Mouse (Mus musculus) heart, postnatal 0 days (tissue): ENCODE measurements around the gene Cux1.

Source experiments
- CTCF ChIP-seq: IDR thresholded peaks from 2 replicates; pipeline ENCODE4 v1.5.1; 2016; ENCODE audit warnings: antibody characterized with exemption, control low read depth, low read depth
- EP300 ChIP-seq: IDR thresholded peaks from 2 replicates; pipeline ENCODE4 v1.6.1; 2016; ENCODE audit warnings: antibody characterized with exemption, low read depth

DNA sequence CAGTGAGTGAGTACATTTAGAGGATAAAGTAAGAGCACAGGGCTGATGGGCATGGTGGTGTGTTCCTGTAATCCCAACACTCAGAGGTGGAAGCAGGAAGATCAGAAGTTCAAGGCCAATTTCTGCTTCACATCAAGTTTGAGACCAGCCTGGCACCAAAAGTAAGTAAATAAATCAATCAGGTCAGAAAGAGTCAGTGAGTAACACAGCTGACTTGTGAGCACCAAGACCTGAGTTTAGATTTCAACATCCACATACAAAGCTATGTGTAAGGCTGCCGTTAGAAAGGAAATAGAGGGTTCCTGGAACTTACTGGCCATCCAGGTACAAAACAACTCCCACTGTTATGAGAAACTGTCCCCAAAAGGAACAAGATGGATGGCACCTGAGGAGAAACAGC, 79.1 kb downstream of the Cux1 start:
- TF ChIP-seq EP300: no peak
- no peak for TF ChIP-seq CTCF
